Mouse (Mus musculus): ENCODE data around the gene Ptpn13.

GRCm38 (mm10) chr5:103569446-103569845 lies 144.5 kb downstream of the Ptpn13 start:
- no peak for TF ChIP-seq CTCF (IDR thresholded peaks at IDR 0.05; ENCODE audit: low read depth, low read length)
- TF ChIP-seq POLR2A (IDR thresholded peaks at IDR 0.05; ENCODE audit: borderline replicate concordance, low read depth, low read length): no peak

Measured in bone marrow macrophage, adult 2 months (primary cell).